Mouse (Mus musculus): ENCODE results near the gene Bcl2a1d.
"Not testable (repeated sequence)": the region's sequence is repeated elsewhere in the genome, so short reads cannot be mapped to it uniquely, and the experiment has no call there.

Bcl2a1d gene

GRCm38 (mm10) chr9:88731728-88732127 lies at the start of gene Bcl2a1d:
Bcl2a1d (minus strand) TSS chr9:88731914.
- DNase-seq, result not testable (repeated sequence)

DNA sequence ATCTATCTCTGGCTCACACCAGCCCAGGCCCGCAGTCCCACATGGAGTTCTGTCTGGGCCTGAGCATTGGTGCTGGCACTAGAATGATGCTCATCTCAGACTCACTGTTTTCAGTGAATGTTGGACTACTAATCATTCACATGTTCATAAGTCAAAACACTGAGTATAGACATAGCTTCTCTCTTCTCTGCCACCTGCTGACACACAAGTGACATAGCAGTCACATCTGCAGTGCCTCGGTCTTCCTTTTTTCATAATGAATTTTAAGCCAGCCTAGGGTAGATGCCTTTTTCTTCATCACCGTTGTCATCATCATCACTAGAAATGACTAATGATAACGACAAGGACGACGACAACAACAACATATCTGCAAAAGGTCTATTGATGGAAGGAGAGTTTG lies 38.5 kb upstream of the Bcl2a1d start:
- not testable (repeated sequence) for DNase-seq

GRCm38 (mm10) chr9:88769470-88769869 lies 37.8 kb upstream of the Bcl2a1d start:
- DNase-seq, result not testable (repeated sequence)

- peak; percentile 60 for DNase-seq
These were observed 15.0 kb upstream of the Bcl2a1d start for GRCm38 (mm10) chr9:88746687-88747086.

GRCm38 (mm10) chr9:88746046-88746445 lies 14.3 kb upstream of the Bcl2a1d start:
- DNase-seq, result not testable (repeated sequence)

DNA sequence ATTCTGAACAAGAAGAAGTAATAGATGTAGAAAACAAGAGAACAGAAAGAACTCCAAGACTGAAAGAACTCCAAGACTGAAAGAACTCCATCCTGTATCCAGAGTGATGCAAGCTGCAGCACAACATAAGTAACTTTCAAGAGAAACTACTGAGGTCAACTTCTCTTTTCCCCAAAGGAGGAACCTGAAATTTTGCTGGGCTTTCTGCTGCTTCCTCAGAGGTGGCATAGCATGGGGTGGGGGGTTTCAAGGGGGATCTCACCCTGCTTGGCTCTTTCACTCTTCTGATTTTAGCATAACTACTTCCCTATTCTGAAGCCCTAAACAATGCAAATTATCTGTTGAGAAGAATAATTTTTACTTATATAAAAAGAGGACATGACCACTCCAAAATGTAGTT lies 3.6 kb upstream of the Bcl2a1d start:
- DNase-seq, result not testable (repeated sequence)

DNA sequence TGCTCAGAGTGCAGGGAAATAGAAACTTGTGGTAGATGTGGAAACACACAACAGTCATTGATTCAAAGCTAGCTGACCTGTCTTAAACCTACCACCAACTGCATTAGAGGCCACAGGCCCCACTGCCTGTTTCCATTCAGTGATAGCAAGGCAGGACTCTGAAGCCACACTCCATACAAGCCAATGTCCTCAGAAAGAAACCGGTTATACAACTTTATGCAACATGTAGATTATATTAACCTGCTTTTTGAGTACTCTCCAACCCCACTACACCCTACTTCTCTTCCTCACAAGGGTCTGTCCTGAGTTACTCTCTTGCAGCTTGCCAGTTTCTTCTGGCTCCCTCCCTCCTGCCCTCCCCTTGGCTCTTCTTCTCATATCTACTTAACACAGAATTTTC lies 1.5 kb upstream of the Bcl2a1d start:
- DNase-seq, result not testable (repeated sequence)

DNA sequence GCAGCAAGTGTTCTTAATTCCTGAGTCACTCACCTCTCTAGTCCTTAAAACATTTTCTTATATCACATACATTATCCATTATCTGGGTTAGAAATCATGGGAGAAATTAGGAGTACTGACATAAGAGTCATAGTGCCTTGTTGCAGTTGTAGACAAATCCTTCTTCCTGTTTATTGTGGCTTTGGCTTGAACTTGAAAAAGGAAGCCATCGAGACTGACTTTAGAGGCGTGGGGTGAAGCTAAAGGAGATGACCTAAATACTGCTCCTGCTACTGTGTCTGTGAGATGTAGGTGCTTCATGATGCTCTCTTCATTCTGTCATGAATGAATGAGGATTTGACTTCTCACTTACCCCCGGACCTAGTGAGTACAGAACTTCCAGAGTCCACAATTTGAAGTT lies 620 bp upstream of the Bcl2a1d start:
- DNase-seq, result not testable (repeated sequence)

DNA sequence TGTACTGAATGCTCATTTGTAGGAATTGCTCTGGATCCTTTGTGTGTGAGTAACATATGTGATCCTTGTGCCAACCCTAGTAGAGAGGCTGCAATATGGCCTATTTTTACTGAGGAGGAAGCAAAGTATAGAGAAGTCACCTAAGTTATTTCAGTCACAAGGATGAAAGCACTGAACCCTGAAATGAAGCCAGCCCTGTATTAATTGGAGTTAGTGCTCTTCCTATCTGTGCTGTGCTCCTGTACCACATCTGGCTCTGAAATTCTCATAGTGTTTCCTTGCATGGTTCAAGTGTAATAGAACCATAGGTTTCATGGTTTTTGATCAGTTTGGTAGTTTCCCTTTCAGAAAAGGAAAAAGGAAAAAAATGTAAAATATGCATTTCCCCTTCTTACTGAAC lies 3.4 kb downstream of the Bcl2a1d start:
- not testable (repeated sequence) for DNase-seq

- DNase-seq, result not testable (repeated sequence)
These were observed 10.1 kb downstream of the Bcl2a1d start for GRCm38 (mm10) chr9:88721628-88722027.

- peak; percentile 27 for DNase-seq
These were observed 11.7 kb downstream of the Bcl2a1d start, which contains the start of gene Mthfsl for GRCm38 (mm10) chr9:88719989-88720537. Mthfsl (minus strand) TSS chr9:88720296.

DNA sequence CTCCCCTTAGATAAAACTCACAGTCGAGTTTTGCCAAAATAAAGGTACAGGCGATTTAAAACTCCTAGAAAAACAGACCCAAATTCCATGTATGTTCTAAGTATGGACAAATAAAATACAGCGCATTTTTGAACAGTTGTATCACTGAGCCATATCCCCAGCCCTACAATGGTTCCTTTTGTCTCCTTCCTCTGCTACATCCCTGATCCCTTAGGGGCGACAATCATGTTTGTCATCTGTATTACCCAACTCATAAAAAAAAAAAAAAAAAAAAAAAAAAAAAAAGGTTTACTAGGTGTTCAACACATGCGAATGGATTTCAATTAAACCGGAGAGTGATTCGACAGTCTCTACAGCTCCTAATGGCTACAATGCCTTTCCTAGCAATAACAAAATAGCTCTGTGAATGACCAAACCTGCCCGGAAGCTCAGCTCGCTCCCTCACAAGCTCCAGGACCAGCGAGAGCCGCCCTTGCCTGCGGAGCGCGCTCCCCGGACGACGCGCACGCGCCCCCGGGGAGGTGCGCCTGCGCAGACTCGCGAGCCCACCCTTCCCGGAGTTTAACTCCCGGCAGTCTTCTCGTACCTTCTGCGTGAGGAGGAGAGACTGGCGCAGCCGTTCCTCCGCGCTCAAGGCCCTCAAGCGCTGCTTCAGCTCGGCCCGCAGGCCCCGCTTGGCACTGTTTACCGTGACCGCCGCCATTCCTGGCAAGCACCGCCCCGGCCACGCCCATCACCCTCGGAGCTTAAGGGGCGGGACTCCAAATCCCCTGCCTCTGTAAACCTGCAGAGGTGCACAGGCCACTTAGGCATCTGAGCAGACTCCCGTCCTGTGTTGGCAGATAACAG lies 12.4 kb downstream of the Bcl2a1d start:
- DNase-seq, result peak; percentile 26

GRCm38 (mm10) chr9:88718593-88718992 lies 13.1 kb downstream of the Bcl2a1d start:
- DNase-seq, result peak; percentile 16

GRCm38 (mm10) chr9:88718140-88718539 lies 13.6 kb downstream of the Bcl2a1d start:
- peak; percentile 62 for DNase-seq

GRCm38 (mm10) chr9:88714515-88714914 lies 17.2 kb downstream of the Bcl2a1d start:
- not testable (repeated sequence) for DNase-seq

- not testable (repeated sequence) for DNase-seq
These were observed 19.5 kb downstream of the Bcl2a1d start for GRCm38 (mm10) chr9:88712164-88712749.

DNA sequence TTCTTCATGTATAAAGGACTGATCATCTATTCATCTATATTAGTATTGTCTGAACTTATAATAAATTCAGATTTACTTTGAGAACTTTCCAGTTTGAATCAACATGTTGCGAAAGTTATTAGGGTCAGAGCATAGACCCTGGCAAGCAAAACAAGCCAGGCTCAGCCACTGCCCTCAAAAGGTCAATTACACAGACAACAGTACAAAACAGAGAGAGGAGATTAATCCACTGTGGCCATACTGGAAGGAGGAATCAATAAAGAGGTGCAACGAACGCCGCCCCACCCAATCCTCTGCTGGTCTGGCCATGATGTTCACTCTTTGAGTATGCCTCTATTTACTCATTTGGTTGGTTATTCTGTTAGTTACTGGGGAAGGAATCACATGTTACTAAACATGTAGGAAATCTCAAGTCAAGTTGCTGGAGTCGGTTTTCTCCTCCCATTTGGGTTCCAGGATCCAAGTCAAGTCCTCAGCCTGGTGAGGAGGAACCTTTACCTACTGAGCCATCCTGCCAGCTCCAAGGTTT lies 20.7 kb downstream of the Bcl2a1d start:
- DNase-seq, result not testable (repeated sequence)

- DNase-seq, result not testable (repeated sequence)
These were observed 21.3 kb downstream of the Bcl2a1d start for GRCm38 (mm10) chr9:88710439-88710838.

DNA sequence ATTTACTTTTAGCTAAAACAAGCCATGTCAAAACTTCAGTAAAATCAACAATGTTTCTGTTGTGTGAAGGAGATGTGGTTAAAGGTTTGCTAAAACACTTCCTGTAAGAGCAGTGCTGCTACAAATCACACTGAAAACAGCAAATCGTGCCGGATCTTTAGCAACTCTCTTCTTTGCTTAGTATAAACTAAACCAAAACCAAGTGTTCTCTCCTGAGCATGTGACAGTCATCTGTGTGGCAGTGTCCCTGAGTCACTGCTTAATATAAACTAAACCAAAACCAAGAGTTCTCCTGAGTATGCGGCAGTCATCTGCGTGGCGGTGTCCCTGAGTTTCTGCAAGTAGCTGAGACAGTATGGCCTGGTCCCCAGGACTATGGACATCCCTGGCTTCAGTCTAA lies 21.9 kb downstream of the Bcl2a1d start:
- DNase-seq, result not testable (repeated sequence)

DNA sequence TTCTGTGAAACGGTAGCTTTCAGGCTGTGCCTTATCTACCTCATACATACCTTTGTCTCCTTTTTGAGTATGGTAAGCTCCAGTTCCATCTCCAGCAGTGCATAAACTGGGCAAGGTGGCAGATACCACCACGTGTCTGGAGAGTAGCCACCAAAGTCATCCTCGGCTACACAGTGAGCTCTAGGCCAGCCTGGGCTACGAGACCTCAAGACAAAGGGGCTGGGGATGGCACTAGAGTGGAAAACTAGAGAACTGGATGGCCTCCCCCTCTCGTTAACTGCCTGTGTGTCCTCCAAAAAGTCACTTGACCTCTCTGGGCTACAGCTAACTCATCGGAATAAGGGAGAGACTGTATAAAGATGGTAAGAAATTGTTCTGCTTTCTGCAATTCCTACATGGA lies 22.4 kb downstream of the Bcl2a1d start:
- no peak for DNase-seq

- no peak for DNase-seq
These were observed 25.0 kb downstream of the Bcl2a1d start for GRCm38 (mm10) chr9:88706700-88707099.

GRCm38 (mm10) chr9:88705157-88705556 lies 26.6 kb downstream of the Bcl2a1d start:
- DNase-seq, result not testable (repeated sequence)

- not testable (repeated sequence) for DNase-seq
These were observed 33.0 kb downstream of the Bcl2a1d start for GRCm38 (mm10) chr9:88698746-88699145.

Data from thymus, postnatal 4 days (tissue).